Mouse (Mus musculus): ENCODE data around the gene Lrpprc. TPM values are rescaled to one million over a fixed set of nuclear protein-coding genes. Genes with fewer than 3 reads are reported as not detected.
A peak's percentile ranks its signal among the peaks of the same experiment; 100 is the strongest.

Gene Lrpprc
- total RNA-seq (2014; fragmentation: Nextera tagmentation): 111 and 136 TPM in 2 replicates
- total RNA-seq (2017): 116 and 121 TPM in 2 replicates
- polyA plus RNA-seq (2012): 16.7 and 16.9 TPM in 2 replicates

GRCm38 (mm10) chr17:84790447-84791098, at the start of gene Lrpprc:
Gene Lrpprc, minus strand, starts transcription at chr17:84790789.
- peaks cover 57% of the 10 kb centered on the region for H3K36me3 ChIP-seq (replicated peaks)
- H3K4me1 ChIP-seq (ENCODE audit: insufficient read depth, low read depth, low read length): peaks cover 51% of the 10 kb centered on the region
- ATAC-seq (ENCODE audit: extremely low read depth, insufficient number of reproducible peaks, low FRiP score, poor library complexity, severe bottlenecking) (peak; percentile 90), DNase-seq (ENCODE audit: low spot score) (peak; percentile 97)
- H3K4me3 ChIP-seq (ENCODE audit: low read depth, low read length): peak within 1 kb of the TSS; percentile 99
- no peak for TF ChIP-seq TAL1 (conservative IDR thresholded peaks at IDR 0.05; ENCODE audit: low read depth, low read length)
- TF ChIP-seq GATA1 (IDR thresholded peaks at IDR 0.05; ENCODE audit: borderline replicate concordance, low read length): no peak
- TF ChIP-seq GATA2 (IDR thresholded peaks at IDR 0.05; ENCODE audit: borderline replicate concordance, low read depth, low read length): no peak
- no peak for TF ChIP-seq CTCF (IDR thresholded peaks at IDR 0.05; ENCODE audit: low read depth, low read length)
- TF ChIP-seq POLR2AphosphoS5 (IDR thresholded peaks at IDR 0.05; ENCODE audit: insufficient replicate concordance, low read depth, low read length): no peak; the same call in 1 of the 2 replicates
- H3K27me3 ChIP-seq (ENCODE audit: insufficient read depth, low read length): no peaks in the 10 kb centered on the region
- no peaks in the 10 kb centered on the region for H3K9me3 ChIP-seq (replicated peaks)

DNA sequence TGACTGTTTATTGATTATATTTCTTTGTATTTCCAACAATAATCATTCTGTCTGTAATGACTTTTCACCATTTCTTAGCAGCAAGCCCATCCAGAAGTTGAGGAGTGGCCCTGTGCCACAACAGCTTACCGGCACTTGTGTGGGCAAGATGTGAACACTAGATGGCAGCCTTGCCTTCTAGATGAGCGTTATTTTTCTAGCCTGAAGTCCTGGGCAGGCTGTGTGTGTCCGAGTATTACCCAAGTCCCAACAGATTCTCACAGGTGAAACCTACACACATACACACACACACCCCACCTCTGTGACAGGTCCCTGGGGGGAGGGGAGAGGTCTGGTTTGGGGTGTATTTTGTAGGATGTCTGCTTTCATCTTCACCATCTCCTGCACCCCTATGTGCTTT, 47.2 kb upstream of the Lrpprc start:
- peak; percentile 35 for DNase-seq (ENCODE audit: low spot score)
- Histone ChIP-seq H3K4me3 (ENCODE audit: low read depth, low read length) (no peak overlapping the region), H3K9me3 (replicated peaks) (no peaks in the 10 kb centered on the region), H3K36me3 (replicated peaks) (no peaks in the 10 kb centered on the region), H3K4me1 (ENCODE audit: insufficient read depth, low read depth, low read length) (no peaks in the 10 kb centered on the region), H3K27me3 (ENCODE audit: insufficient read depth, low read length) (peaks cover 7% of the 10 kb centered on the region; the same call in 1 of the 2 replicates)
- TF ChIP-seq GATA2 (IDR thresholded peaks at IDR 0.05; ENCODE audit: borderline replicate concordance, low read depth, low read length): no peak
- no peak for TF ChIP-seq POLR2AphosphoS5 (IDR thresholded peaks at IDR 0.05; ENCODE audit: insufficient replicate concordance, low read depth, low read length)
- TF ChIP-seq GATA1 (IDR thresholded peaks at IDR 0.05; ENCODE audit: borderline replicate concordance, low read length): no peak
- TF ChIP-seq CTCF (IDR thresholded peaks at IDR 0.05; ENCODE audit: low read depth, low read length): peak; percentile 62
- no peak for TF ChIP-seq TAL1 (conservative IDR thresholded peaks at IDR 0.05; ENCODE audit: low read depth, low read length)
- ATAC-seq (ENCODE audit: extremely low read depth, insufficient number of reproducible peaks, low FRiP score, poor library complexity, severe bottlenecking): no peak

DNA sequence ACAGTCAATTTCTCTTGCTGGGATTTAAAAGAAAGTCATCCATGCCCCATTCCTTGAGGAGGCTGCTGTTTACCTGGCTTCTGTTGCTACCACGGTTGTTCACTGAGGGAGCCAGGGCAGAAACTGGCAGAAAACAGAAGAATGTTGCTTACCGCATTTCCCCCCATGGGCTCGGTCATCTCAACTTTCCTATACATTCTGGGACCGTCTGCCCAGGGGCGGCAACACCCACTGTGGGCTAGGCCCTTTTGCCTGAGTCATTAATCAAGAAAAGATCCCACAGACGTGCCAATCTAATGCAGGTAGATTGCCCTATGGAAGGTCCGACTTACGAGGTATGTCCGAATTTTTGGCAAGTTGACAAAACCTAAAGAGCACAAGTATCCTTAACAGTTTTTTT, 44.7 kb upstream of the Lrpprc start:
- Histone ChIP-seq H3K4me1 (ENCODE audit: insufficient read depth, low read depth, low read length) (no peaks in the 10 kb centered on the region), H3K36me3 (replicated peaks) (no peaks in the 10 kb centered on the region), H3K9me3 (replicated peaks) (no peaks in the 10 kb centered on the region), H3K27me3 (ENCODE audit: insufficient read depth, low read length) (peaks cover 9% of the 10 kb centered on the region), H3K4me3 (ENCODE audit: low read depth, low read length) (no peak overlapping the region)
- TF ChIP-seq TAL1 (conservative IDR thresholded peaks at IDR 0.05; ENCODE audit: low read depth, low read length) (no peak), CTCF (IDR thresholded peaks at IDR 0.05; ENCODE audit: low read depth, low read length) (no peak), POLR2AphosphoS5 (IDR thresholded peaks at IDR 0.05; ENCODE audit: insufficient replicate concordance, low read depth, low read length) (no peak), GATA2 (IDR thresholded peaks at IDR 0.05; ENCODE audit: borderline replicate concordance, low read depth, low read length) (no peak), GATA1 (IDR thresholded peaks at IDR 0.05; ENCODE audit: borderline replicate concordance, low read length) (no peak)
- ATAC-seq (ENCODE audit: extremely low read depth, insufficient number of reproducible peaks, low FRiP score, poor library complexity, severe bottlenecking): no peak
- DNase-seq (ENCODE audit: low spot score): no peak

DNA sequence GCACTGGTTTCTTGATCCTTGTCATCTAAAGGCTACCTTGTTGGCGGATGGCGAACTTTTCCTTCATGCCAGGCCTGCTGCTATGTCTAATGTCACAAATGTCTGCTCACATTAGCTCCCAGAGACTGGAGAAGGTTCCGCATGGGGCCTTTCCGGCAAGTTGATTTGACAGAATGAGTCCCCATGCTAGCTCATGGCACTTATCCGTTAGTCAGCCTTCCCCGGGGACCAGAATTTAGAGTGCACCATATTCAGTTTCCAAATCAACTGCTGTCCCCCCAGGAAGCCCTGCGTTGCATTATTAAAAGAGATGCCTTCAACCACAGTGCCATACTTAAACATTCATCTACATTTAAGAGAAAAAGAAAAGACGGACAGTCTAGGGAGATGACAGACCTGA, 41.8 kb upstream of the Lrpprc start:
- TF ChIP-seq GATA2 (IDR thresholded peaks at IDR 0.05; ENCODE audit: borderline replicate concordance, low read depth, low read length) (no peak), CTCF (IDR thresholded peaks at IDR 0.05; ENCODE audit: low read depth, low read length) (no peak), GATA1 (IDR thresholded peaks at IDR 0.05; ENCODE audit: borderline replicate concordance, low read length) (no peak), TAL1 (conservative IDR thresholded peaks at IDR 0.05; ENCODE audit: low read depth, low read length) (no peak), POLR2AphosphoS5 (IDR thresholded peaks at IDR 0.05; ENCODE audit: insufficient replicate concordance, low read depth, low read length) (no peak)
- peaks cover 14% of the 10 kb centered on the region for H3K27me3 ChIP-seq (ENCODE audit: insufficient read depth, low read length)
- no peaks in the 10 kb centered on the region for H3K4me1 ChIP-seq (ENCODE audit: insufficient read depth, low read depth, low read length)
- DNase-seq (ENCODE audit: low spot score) (no peak), ATAC-seq (ENCODE audit: extremely low read depth, insufficient number of reproducible peaks, low FRiP score, poor library complexity, severe bottlenecking) (no peak)
- no peaks in the 10 kb centered on the region for H3K9me3 ChIP-seq (replicated peaks)
- no peak overlapping the region for H3K4me3 ChIP-seq (ENCODE audit: low read depth, low read length)
- H3K36me3 ChIP-seq (replicated peaks): no peaks in the 10 kb centered on the region

- no peak for TF ChIP-seq GATA1 (IDR thresholded peaks at IDR 0.05; ENCODE audit: borderline replicate concordance, low read length)
- TF ChIP-seq TAL1 (conservative IDR thresholded peaks at IDR 0.05; ENCODE audit: low read depth, low read length): no peak
- TF ChIP-seq POLR2AphosphoS5 (IDR thresholded peaks at IDR 0.05; ENCODE audit: insufficient replicate concordance, low read depth, low read length): no peak
- no peak for TF ChIP-seq CTCF (IDR thresholded peaks at IDR 0.05; ENCODE audit: low read depth, low read length)
- TF ChIP-seq GATA2 (IDR thresholded peaks at IDR 0.05; ENCODE audit: borderline replicate concordance, low read depth, low read length): no peak
- DNase-seq (ENCODE audit: low spot score) (no peak), ATAC-seq (ENCODE audit: extremely low read depth, insufficient number of reproducible peaks, low FRiP score, poor library complexity, severe bottlenecking) (no peak)
- Histone ChIP-seq H3K4me3 (ENCODE audit: low read depth, low read length) (no peak overlapping the region), H3K9me3 (replicated peaks) (no peaks in the 10 kb centered on the region), H3K36me3 (replicated peaks) (no peaks in the 10 kb centered on the region), H3K4me1 (ENCODE audit: insufficient read depth, low read depth, low read length) (no peaks in the 10 kb centered on the region), H3K27me3 (ENCODE audit: insufficient read depth, low read length) (peaks cover 7% of the 10 kb centered on the region; the same call in 1 of the 2 replicates)
Observed at GRCm38 (mm10) chr17:84828301-84828700, 37.7 kb upstream of the Lrpprc start.

DNA sequence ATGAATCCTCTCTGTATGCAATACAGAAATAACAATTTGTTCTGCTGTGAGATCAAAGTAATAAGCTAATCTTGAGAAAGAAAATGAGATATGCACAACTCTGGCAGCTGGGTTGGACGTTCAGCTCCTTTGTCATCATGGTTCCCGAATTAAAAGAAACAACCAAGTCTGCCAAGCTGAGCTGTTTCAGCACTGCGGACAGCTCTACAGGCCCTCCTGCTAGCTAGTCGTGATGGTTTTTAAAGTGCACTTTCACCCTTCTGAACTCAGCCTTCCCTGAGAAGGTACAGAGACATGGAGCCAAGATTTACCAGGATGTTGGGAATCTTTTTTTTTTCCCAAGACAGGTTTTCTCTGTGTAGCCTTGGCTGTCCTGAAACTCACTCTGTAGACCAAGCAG, 30.0 kb upstream of the Lrpprc start:
- Histone ChIP-seq H3K9me3 (replicated peaks) (no peaks in the 10 kb centered on the region), H3K36me3 (replicated peaks) (no peaks in the 10 kb centered on the region), H3K4me3 (ENCODE audit: low read depth, low read length) (no peak overlapping the region), H3K27me3 (ENCODE audit: insufficient read depth, low read length) (peaks cover 6% of the 10 kb centered on the region), H3K4me1 (ENCODE audit: insufficient read depth, low read depth, low read length) (no peaks in the 10 kb centered on the region)
- DNase-seq (ENCODE audit: low spot score) (peak; percentile 7), ATAC-seq (ENCODE audit: extremely low read depth, insufficient number of reproducible peaks, low FRiP score, poor library complexity, severe bottlenecking) (no peak)
- TF ChIP-seq POLR2AphosphoS5 (IDR thresholded peaks at IDR 0.05; ENCODE audit: insufficient replicate concordance, low read depth, low read length): no peak
- TF ChIP-seq TAL1 (conservative IDR thresholded peaks at IDR 0.05; ENCODE audit: low read depth, low read length): no peak
- TF ChIP-seq GATA1 (IDR thresholded peaks at IDR 0.05; ENCODE audit: borderline replicate concordance, low read length): no peak
- TF ChIP-seq GATA2 (IDR thresholded peaks at IDR 0.05; ENCODE audit: borderline replicate concordance, low read depth, low read length): no peak
- no peak for TF ChIP-seq CTCF (IDR thresholded peaks at IDR 0.05; ENCODE audit: low read depth, low read length)
